Mouse (Mus musculus) CH12.LX (cell line): ENCODE measurements around the gene Scyl3. TPM values are rescaled to one million over a fixed set of nuclear protein-coding genes. Genes with fewer than 3 reads are reported as not detected.

Source experiments
- DNase-seq: peaks from one replicate; pipeline ENCODE4 v3.0.0-alpha.2; 2013; ENCODE audit errors: extremely low read depth
- H3K27ac ChIP-seq: 2 replicates; pipeline ENCODE4 v1.5.1; 2012; ENCODE audit warnings: low read depth, mild to moderate bottlenecking, control low read depth, moderate library complexity; ENCODE audit not compliant: insufficient read depth
- H3K27me3 ChIP-seq: replicated peaks from 2 replicates; pipeline ENCODE3; 2012; ENCODE audit warnings: inconsistent platforms
- H3K36me3 ChIP-seq, 2 experiments: replicated peaks in 1 of 2; 2 replicates each; pipeline versions ENCODE3 to v1.6.1; 2012; ENCODE audit warnings: inconsistent platforms in 1 of 2, low read length in 1 of 2, mild to moderate bottlenecking in 1 of 2, mixed read lengths in 1 of 2, moderate library complexity in 1 of 2; ENCODE audit not compliant: control insufficient read depth in 1 of 2, insufficient read depth in 1 of 2
- H3K4me1 ChIP-seq, 2 experiments: 2 replicates each; pipeline ENCODE4 v1.6.1; 2012; ENCODE audit warnings: inconsistent platforms in 1 of 2, moderate library complexity in 1 of 2; ENCODE audit not compliant: insufficient read depth in 2 of 2, control insufficient read depth in 1 of 2
- H3K4me2 ChIP-seq: 2 replicates; pipeline ENCODE4 v1.6.1; 2012; ENCODE audit warnings: low read depth, mild to moderate bottlenecking, control low read depth; ENCODE audit not compliant: poor library complexity, insufficient read depth, severe bottlenecking
- H3K4me3 ChIP-seq, 3 experiments: fragments of 150-350 bp in 1 of 3; sonication (generic) in 1 of 3; replicated peaks in 1 of 3; 2 replicates each; pipeline versions ENCODE3 to v1.5.1; 2011 to 2012; ENCODE audit warnings: low read depth in 2 of 3, low read length in 2 of 3, mild to moderate bottlenecking in 2 of 3, moderate library complexity in 2 of 3, control low read depth in 1 of 3, improper control_type of control experiment in 1 of 3, inconsistent platforms in 1 of 3, mixed read lengths in 1 of 3; ENCODE audit not compliant: poor library complexity in 1 of 3
- H3K79me2 ChIP-seq: replicated peaks from 2 replicates; pipeline ENCODE4 v1.6.1; 2012; ENCODE audit warnings: mild to moderate bottlenecking, moderate library complexity; ENCODE audit not compliant: control insufficient read depth, poor library complexity, insufficient read depth, severe bottlenecking; ENCODE audit errors: extremely low read depth
- H3K9ac ChIP-seq: 2 replicates; pipeline ENCODE4 v1.6.1; 2012; ENCODE audit warnings: low read depth, mild to moderate bottlenecking, control low read depth, moderate library complexity; ENCODE audit not compliant: insufficient read depth
- H3K9me3 ChIP-seq: replicated peaks from 2 replicates; pipeline ENCODE3; 2012; ENCODE audit warnings: low read length, inconsistent platforms, mixed read lengths
- CHD1 ChIP-seq: IDR thresholded peaks from 2 replicates; pipeline ENCODE4 v1.6.1; 2012; ENCODE audit warnings: low read depth, low read length, improper control_type of control experiment, inconsistent platforms
- CTCF ChIP-seq, 2 experiments: IDR thresholded peaks in 1 of 2; conservative IDR thresholded peaks in 1 of 2; 2 replicates each; pipeline ENCODE4 v1.5.1; 2011 to 2012; ENCODE audit warnings: low read depth in 2 of 2, low read length in 2 of 2, improper control_type of control experiment in 1 of 2, inconsistent platforms in 1 of 2, mild to moderate bottlenecking in 1 of 2, moderate library complexity in 1 of 2
- E2F4 ChIP-seq: IDR thresholded peaks from 2 replicates; pipeline ENCODE4 v1.6.1; 2011; ENCODE audit warnings: low read depth, low read length, improper control_type of control experiment; ENCODE audit not compliant: insufficient replicate concordance
- EP300 ChIP-seq: IDR thresholded peaks from 2 replicates; pipeline ENCODE4 v1.6.1; 2011; ENCODE audit warnings: low read length, improper control_type of control experiment
- GABPA ChIP-seq: IDR thresholded peaks from 2 replicates; pipeline ENCODE4 v1.6.1; 2012; ENCODE audit warnings: low read depth, low read length, improper control_type of control experiment, inconsistent platforms; ENCODE audit not compliant: insufficient replicate concordance
- IRF4 ChIP-seq: IDR thresholded peaks from 2 replicates; pipeline ENCODE4 v1.6.1; 2014; ENCODE audit warnings: low read depth, mild to moderate bottlenecking, inconsistent platforms, low read length, improper control_type of control experiment
- JUND ChIP-seq: conservative IDR thresholded peaks from 2 replicates; pipeline ENCODE4 v1.6.1; 2011; ENCODE audit warnings: low read depth, low read length, improper control_type of control experiment
- KAT2A ChIP-seq: IDR thresholded peaks from 2 replicates; pipeline ENCODE4 v1.6.1; 2012; ENCODE audit warnings: low read length, improper control_type of control experiment, inconsistent platforms; ENCODE audit not compliant: insufficient replicate concordance
- MAFK ChIP-seq: IDR thresholded peaks from 2 replicates; pipeline ENCODE4 v1.6.1; 2011; ENCODE audit warnings: low read length, improper control_type of control experiment; ENCODE audit not compliant: insufficient replicate concordance
- MAX ChIP-seq: IDR thresholded peaks from 2 replicates; pipeline ENCODE4 v1.6.1; 2011; ENCODE audit warnings: low read length, improper control_type of control experiment
- MEF2A ChIP-seq: IDR thresholded peaks from 2 replicates; pipeline ENCODE4 v1.6.1; 2014; ENCODE audit warnings: low read depth, mild to moderate bottlenecking, inconsistent platforms, low read length, improper control_type of control experiment, borderline replicate concordance
- MXI1 ChIP-seq: IDR thresholded peaks from 2 replicates; pipeline ENCODE4 v1.6.1; 2011; ENCODE audit warnings: mild to moderate bottlenecking, low read depth, low read length, improper control_type of control experiment
- MYC ChIP-seq: IDR thresholded peaks from 2 replicates; pipeline ENCODE4 v1.6.1; 2011; ENCODE audit warnings: low read depth, mild to moderate bottlenecking, improper control_type of control experiment, low read length
- NELFE ChIP-seq: IDR thresholded peaks from 2 replicates; pipeline ENCODE4 v1.6.1; 2011; ENCODE audit warnings: low read depth, low read length, improper control_type of control experiment
- NRF1 ChIP-seq: IDR thresholded peaks from 2 replicates; pipeline ENCODE4 v1.6.1; 2014; ENCODE audit warnings: low read depth, mild to moderate bottlenecking, inconsistent platforms, low read length, improper control_type of control experiment, moderate library complexity
- PAX5 ChIP-seq: IDR thresholded peaks from 2 replicates; pipeline ENCODE4 v1.6.1; 2012; ENCODE audit warnings: low read length, inconsistent platforms, mixed read lengths
- POLR2A ChIP-seq: IDR thresholded peaks from 2 replicates; pipeline ENCODE4 v1.6.1; 2011; ENCODE audit warnings: low read depth, mild to moderate bottlenecking, improper control_type of control experiment, low read length
- RAD21 ChIP-seq: IDR thresholded peaks from 2 replicates; pipeline ENCODE4 v1.6.1; 2011; ENCODE audit warnings: low read depth, mild to moderate bottlenecking, low read length, improper control_type of control experiment, moderate library complexity
- RCOR1 ChIP-seq: conservative IDR thresholded peaks from 2 replicates; pipeline ENCODE4 v1.6.1; 2012; ENCODE audit warnings: low read depth, mild to moderate bottlenecking, inconsistent platforms, low read length, improper control_type of control experiment
- SIN3A ChIP-seq: IDR thresholded peaks from 2 replicates; pipeline ENCODE4 v1.6.1; 2012; ENCODE audit warnings: low read length, improper control_type of control experiment, inconsistent platforms
- TBP ChIP-seq: conservative IDR thresholded peaks from 2 replicates; pipeline ENCODE4 v1.6.1; 2011; ENCODE audit warnings: low read depth, low read length, improper control_type of control experiment
- UBTF ChIP-seq: IDR thresholded peaks from 2 replicates; pipeline ENCODE4 v1.6.1; 2012; ENCODE audit warnings: low read depth, mild to moderate bottlenecking, inconsistent platforms, low read length, improper control_type of control experiment, moderate library complexity
- ZC3H11A ChIP-seq: IDR thresholded peaks from 2 replicates; pipeline ENCODE4 v1.6.1; 2012; ENCODE audit warnings: low read depth, mild to moderate bottlenecking, inconsistent platforms, low read length, improper control_type of control experiment
- ZMIZ1 ChIP-seq: IDR thresholded peaks from 2 replicates; pipeline ENCODE4 v1.6.1; 2012; ENCODE audit warnings: low read depth, mild to moderate bottlenecking, inconsistent platforms, low read length, improper control_type of control experiment
- dilution Hi-C: fragments of 300-500 bp; cut with MboI; formaldehyde crosslinking; loops from 2 replicates; pipeline ENCODE4 v1.14.3; 2020; ENCODE audit warnings: low sequenced_read_pairs; ENCODE audit not compliant: extremely low pct_unique_long_range_greater_than_20kb, extremely low pct_ligation_motif_present
- in situ Hi-C: fragments of 300-500 bp; cut with MboI; formaldehyde crosslinking; loops from 3 replicates; pipeline ENCODE4 v1.14.3; 2019; ENCODE audit warnings: low sequenced_read_pairs, low pct_ligation_motif_present, low pct_unique_long_range_greater_than_20kb, mixed read lengths
- polyA plus RNA-seq: library from polyadenylated mRNA; unstranded; fragments of >175 nt; gene quantifications from 2 replicates; pipeline ENCODE4 v1.2.1, GENCODE M21; 2012; ENCODE audit warnings: low read depth; ENCODE audit not compliant: insufficient read length
- total RNA-seq, 2 experiments: library from RNA; depleted of rRNA; stranded (reverse); fragments of 300-350 nt in 1 of 2; fragments of >200 nt in 1 of 2; gene quantifications; 2 replicates each; pipeline ENCODE4 v1.2.3; 2012 to 2014

Scyl3 gene
- total RNA-seq (2012; rRNA removed) (11.9 and 13.9 TPM in 2 replicates), total RNA-seq (2014; rRNA removed) (16.1 and 16.9 TPM in 2 replicates), polyA plus RNA-seq (21.1 and 22.2 TPM in 2 replicates)

DNA sequence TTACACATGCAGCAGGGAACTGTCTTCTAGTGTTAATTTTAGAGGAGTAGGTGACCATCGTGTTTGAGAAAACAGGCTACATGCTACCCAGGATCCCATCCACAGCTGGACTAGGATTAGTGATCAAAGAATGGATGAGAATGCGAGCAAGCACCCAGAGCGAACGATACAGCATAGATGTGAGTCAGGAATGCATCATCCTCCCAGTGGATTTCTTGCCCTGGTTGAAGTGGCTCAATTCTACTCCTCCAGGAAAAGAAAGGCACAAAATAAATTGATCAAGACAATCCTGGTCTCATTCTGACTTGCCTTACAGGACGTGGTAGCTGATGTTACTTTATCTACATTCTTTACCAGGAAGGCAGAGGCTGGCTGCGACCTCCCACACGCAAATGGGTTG is at the start of gene Scyl3:
Scyl3 (plus strand) TSS at position 255 of the 400 bp plus-strand sequence.
- in situ Hi-C loops = no loop called here
- Histone ChIP-seq H3K4me3 (peak within 1 kb of the TSS; percentile 82 to 95 (median 92)), H3K9me3 (no peaks in the 10 kb centered on the region), H3K27me3 (no peaks in the 10 kb centered on the region), H3K4me1 (peaks cover 11 to 25% of the 10 kb centered on the region in 2 experiments), H3K79me2 (peaks cover 29% of the 10 kb centered on the region), H3K27ac (no peak within 1 kb of the TSS), H3K36me3 (peaks cover 6 to 16% of the 10 kb centered on the region in 2 experiments), H3K9ac (peak within 1 kb of the TSS; percentile 87), H3K4me2 (peak within 1 kb of the TSS; percentile 67; the same call in 1 of the 2 replicates)
- TF ChIP-seq ZMIZ1 (no peak), CTCF (conservative IDR thresholded peaks at IDR 0.05 in 1 of 2, IDR thresholded peaks at IDR 0.05 in 1 of 2; ENCODE audit: low read depth in 2 of 2, low read length in 2 of 2) (no peak), MXI1 (no peak), SIN3A (no peak), MAFK (no peak)
- no peak for DNase-seq
- dilution Hi-C loops = no loop called here

DNA sequence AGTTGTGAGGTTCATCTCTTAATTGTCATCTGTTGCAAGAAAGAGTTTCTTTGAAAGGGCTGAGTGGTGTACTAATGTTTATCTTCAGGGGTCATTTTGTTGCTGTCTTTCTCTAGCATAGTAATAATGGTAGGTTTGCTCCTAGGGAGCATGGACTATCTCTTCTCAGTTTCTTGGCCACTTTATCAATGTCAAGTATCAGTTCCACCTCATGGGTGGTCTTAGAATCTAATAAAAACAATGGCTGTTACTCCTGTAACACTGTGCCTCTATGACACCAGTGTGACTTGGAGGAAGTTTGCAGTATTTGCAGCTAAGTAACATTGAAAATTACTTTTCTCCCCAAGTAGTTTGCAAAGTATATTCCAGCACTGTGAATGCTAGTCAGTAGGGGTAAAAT is 39.3 kb upstream of the Scyl3 start:
- dilution Hi-C loops = no loop called here
- H3K27ac ChIP-seq = no peak overlapping the region
- no peak for DNase-seq

DNA sequence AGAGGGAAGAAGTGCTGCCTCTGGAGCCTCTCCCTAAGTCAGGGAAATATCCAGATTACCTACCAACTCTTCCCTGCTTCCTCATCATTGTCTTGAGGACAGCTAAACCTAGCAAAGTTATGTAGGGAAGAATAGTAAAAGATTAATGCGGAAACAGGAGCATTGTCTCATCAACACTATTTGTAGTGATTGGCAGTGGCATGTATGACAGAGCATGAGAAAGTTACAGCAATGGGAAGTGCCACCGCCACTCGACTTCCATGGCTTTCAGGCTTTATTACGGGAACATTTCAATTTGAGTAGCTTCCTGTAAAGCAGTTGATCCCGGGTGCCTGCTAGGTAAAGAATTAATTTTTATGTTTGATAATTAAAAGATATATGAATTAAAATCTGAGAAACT is 35.6 kb upstream of the Scyl3 start:
- in situ Hi-C loops (no loop called here), dilution Hi-C loops (no loop called here)
- Histone ChIP-seq H3K9ac (no peak overlapping the region), H3K4me1 (peaks cover 0 to 19% of the 10 kb centered on the region in 2 experiments; a peak in 2 of 4 replicates), H3K27ac (no peak overlapping the region), H3K27me3 (no peaks in the 10 kb centered on the region), H3K9me3 (no peaks in the 10 kb centered on the region), H3K4me2 (no peak overlapping the region), H3K4me3 (no peak overlapping the region), H3K79me2 (no peaks in the 10 kb centered on the region), H3K36me3 (no peaks in the 10 kb centered on the region)
- no peak for TF ChIP-seq RCOR1
- TF ChIP-seq UBTF = no peak
- TF ChIP-seq MXI1 = no peak
- TF ChIP-seq RAD21 = no peak
- no peak for TF ChIP-seq ZMIZ1
- TF ChIP-seq GABPA = no peak
- TF ChIP-seq IRF4 = no peak
- TF ChIP-seq MEF2A = no peak
- no peak for DNase-seq

More for the DNA sequence above, 39.3 kb upstream of the Scyl3 start:
- in situ Hi-C loops = no loop called here
- no peak overlapping the region for H3K4me3 ChIP-seq
- no peaks in the 10 kb centered on the region for H3K36me3 ChIP-seq
- no peak overlapping the region for H3K4me2 ChIP-seq
- H3K9ac ChIP-seq = no peak overlapping the region
- H3K9me3 ChIP-seq = no peaks in the 10 kb centered on the region
- H3K4me1 ChIP-seq = no peaks in the 10 kb centered on the region
- TF ChIP-seq NRF1 = no peak
- no peak for TF ChIP-seq NELFE
- TF ChIP-seq EP300 = no peak
- TF ChIP-seq E2F4 = no peak
- no peak for TF ChIP-seq ZC3H11A
- no peak for TF ChIP-seq POLR2A
- TF ChIP-seq RCOR1 = no peak
- no peak for TF ChIP-seq IRF4
- no peak for TF ChIP-seq TBP
- TF ChIP-seq KAT2A = no peak
- no peak for TF ChIP-seq MAFK
- TF ChIP-seq CHD1 = no peak
- TF ChIP-seq PAX5 = no peak
- TF ChIP-seq ZMIZ1 = no peak
- TF ChIP-seq SIN3A = no peak
- TF ChIP-seq MYC = no peak
- TF ChIP-seq JUND = no peak
- TF ChIP-seq MAX = no peak
- H3K79me2 ChIP-seq = no peaks in the 10 kb centered on the region
- no peaks in the 10 kb centered on the region for H3K27me3 ChIP-seq
